Mouse (Mus musculus) regulatory T cell (primary cell): ENCODE results near the gene Vmn2r114.
"Not testable (repeated sequence)": the region's sequence is repeated elsewhere in the genome, so short reads cannot be mapped to it uniquely, and the experiment has no call there.

Source experiments
- in situ Hi-C: fragments of 300-600 bp; cut with MboI, MseI; formaldehyde crosslinking; loops from one replicate; pipeline ENCODE4 v1.15.1; 2025; ENCODE audit warnings: high pct_unique_total_duplicates

Gene Vmn2r114

GRCm38 (mm10) chr17:23312437-23312836 is at the start of gene Vmn2r114:
TSS of gene Vmn2r114 (minus strand) at chr17:23312537.
- in situ Hi-C loops: loop anchor here (5.0 kb wide), 1 partner anchor 165 kb away; the partner anchor contains the start of gene Vmn2r117

GRCm38 (mm10) chr17:23351644-23352043 is 39.3 kb upstream of the Vmn2r114 start:
- in situ Hi-C loops: no loop called here

GRCm38 (mm10) chr17:23343441-23343840 is 31.1 kb upstream of the Vmn2r114 start, which contains the start of gene Vmn2r115:
TSS of gene Vmn2r115 (plus strand) at chr17:23343741.
- in situ Hi-C loops: not testable (repeated sequence)

GRCm38 (mm10) chr17:23330657-23331056 is 18.3 kb upstream of the Vmn2r114 start:
- in situ Hi-C loops: no loop called here
